Mouse (Mus musculus) hindbrain, postnatal 0 days (tissue): ENCODE data around the gene Stk25. TPM values are rescaled to one million over a fixed set of nuclear protein-coding genes. Genes with fewer than 3 reads are reported as not detected.

Experiments used
- ATAC-seq: fragments of 200-750 bp; cut with Nextera tagmentation; 2 replicates; pipeline ENCODE4 v1.8.0; 2017; ENCODE audit warnings: mild to moderate bottlenecking, moderate TSS enrichment, moderate library complexity
- DNase-seq: peaks from one replicate; pipeline ENCODE4 v3.0.0-alpha.2; 2015; ENCODE audit warnings: low spot score
- H3K27ac ChIP-seq: fragments of 300-500 bp; sonication (generic); 2 replicates; pipeline ENCODE4 v1.5.1; 2014; ENCODE audit warnings: mild to moderate bottlenecking
- H3K27me3 ChIP-seq: fragments of 300-500 bp; sonication (generic); 2 replicates; pipeline ENCODE4 v1.6.1; 2014; ENCODE audit warnings: low read length, mixed read lengths; ENCODE audit not compliant: insufficient read depth
- H3K36me3 ChIP-seq: fragments of 300-500 bp; sonication (generic); 2 replicates; pipeline ENCODE4 v1.6.1; 2014; ENCODE audit warnings: low read length, mixed read lengths; ENCODE audit not compliant: insufficient read depth
- H3K4me1 ChIP-seq: fragments of 300-500 bp; sonication (generic); 2 replicates; pipeline ENCODE4 v1.6.1; 2014; ENCODE audit warnings: antibody characterized with exemption, low read length, mixed read lengths; ENCODE audit not compliant: insufficient read depth
- H3K4me2 ChIP-seq: fragments of 300-500 bp; sonication (generic); 2 replicates; pipeline ENCODE4 v1.6.1; 2014; ENCODE audit warnings: low read depth, mild to moderate bottlenecking, low read length, moderate library complexity, mixed read lengths
- H3K4me3 ChIP-seq: fragments of 300-500 bp; sonication (generic); 2 replicates; pipeline ENCODE4 v1.5.1; 2014; ENCODE audit warnings: low read length
- H3K9ac ChIP-seq: fragments of 300-500 bp; sonication (generic); replicated peaks from 2 replicates; pipeline ENCODE4 v1.6.1; 2014; ENCODE audit warnings: mild to moderate bottlenecking, low read length, moderate library complexity, mixed read lengths
- H3K9me3 ChIP-seq: fragments of 300-500 bp; sonication (generic); 2 replicates; pipeline ENCODE4 v1.6.1; 2016; ENCODE audit warnings: low read length, mixed read lengths
- CTCF ChIP-seq: IDR thresholded peaks from 2 replicates; pipeline ENCODE4 v1.5.1; 2016; ENCODE audit warnings: antibody characterized with exemption, control low read depth, low read depth
- WGBS: fragments of 180-500 bp; shearing (Covaris S2); extraction: QIAGEN DNeasy Blood & Tissue Kit; methylation state at CpG from one replicate; pipeline ENCODE4 v1.1.7; 2014; 5-methylcytosine and 5-hydroxymethylcytosine counted together
- polyA plus RNA-seq: library from polyadenylated mRNA; unstranded; fragments of >200 nt; fragmentation: Nextera tagmentation; extraction: Ambion mirVana; gene quantifications from 2 replicates; pipeline ENCODE4 v1.2.1, GENCODE M21; 2015
- total RNA-seq: library from RNA; depleted of rRNA; stranded (reverse); fragments of >200 nt; gene quantifications from 2 replicates; pipeline ENCODE4 v1.2.3, GENCODE M21; 2014

Gene Stk25
- total and polyA plus RNA-seq, 2 experiments from 2014 or later = 328 to 340 TPM

- H3K9ac ChIP-seq = peak overlapping the region; percentile 97
- peak; percentile 53 for DNase-seq
- peak overlapping the region; percentile 85 for H3K4me2 ChIP-seq
- H3K9me3 ChIP-seq = no peaks in the 10 kb centered on the region
- TF ChIP-seq CTCF = peak; percentile 33
- H3K27ac ChIP-seq = peak overlapping the region; percentile 93
- peaks cover 13% of the 10 kb centered on the region for H3K4me1 ChIP-seq
- under 1% methylated on average over 53 of the region's 58 CpGs for WGBS
- H3K4me3 ChIP-seq = peak overlapping the region; percentile 96
- peak; percentile 50; the same call in 1 of the 2 replicates for ATAC-seq
- no peaks in the 10 kb centered on the region for H3K27me3 ChIP-seq
- no peaks in the 10 kb centered on the region for H3K36me3 ChIP-seq
Observed at GRCm38 (mm10) chr1:93635091-93635579, 23.3 kb downstream of the Stk25 start.

- TF ChIP-seq CTCF = no peak
- peak overlapping the region; percentile 96 for H3K4me3 ChIP-seq
- peak overlapping the region; percentile 97 for H3K9ac ChIP-seq
- no peaks in the 10 kb centered on the region for H3K9me3 ChIP-seq
- no peak for ATAC-seq
- no peaks in the 10 kb centered on the region for H3K27me3 ChIP-seq
- peak; percentile 49 for DNase-seq
- peaks cover 13% of the 10 kb centered on the region for H3K4me1 ChIP-seq
- H3K27ac ChIP-seq = peak overlapping the region; percentile 93
- peak overlapping the region; percentile 85 for H3K4me2 ChIP-seq
- no peaks in the 10 kb centered on the region for H3K36me3 ChIP-seq
- 4% methylated on average over 6 of the region's 6 CpGs for WGBS
Observed at GRCm38 (mm10) chr1:93634481-93634891, 24.0 kb downstream of the Stk25 start.

GRCm38 (mm10) chr1:93632723-93633122 is 25.7 kb downstream of the Stk25 start:
- no peak overlapping the region for H3K9ac ChIP-seq
- WGBS = 88% methylated on average over 3 of the region's 3 CpGs
- peaks cover 13% of the 10 kb centered on the region for H3K4me1 ChIP-seq
- no peak for TF ChIP-seq CTCF
- H3K4me3 ChIP-seq = no peak overlapping the region
- no peak overlapping the region for H3K27ac ChIP-seq
- peaks cover 13% of the 10 kb centered on the region for H3K36me3 ChIP-seq
- H3K27me3 ChIP-seq = no peaks in the 10 kb centered on the region
- ATAC-seq = no peak
- no peaks in the 10 kb centered on the region for H3K9me3 ChIP-seq
- DNase-seq = no peak
- H3K4me2 ChIP-seq = no peak overlapping the region

- Histone ChIP-seq H3K27ac (no peak overlapping the region), H3K27me3 (no peaks in the 10 kb centered on the region), H3K36me3 (peaks cover 31% of the 10 kb centered on the region), H3K9me3 (no peaks in the 10 kb centered on the region), H3K4me2 (no peak overlapping the region), H3K4me3 (no peak overlapping the region), H3K4me1 (peaks cover 9% of the 10 kb centered on the region), H3K9ac (no peak overlapping the region)
- WGBS = 95% methylated on average over 3 of the region's 3 CpGs
- no peak for TF ChIP-seq CTCF
- ATAC-seq = no peak
- DNase-seq = no peak
Observed at GRCm38 (mm10) chr1:93630796-93631195, 27.7 kb downstream of the Stk25 start.

GRCm38 (mm10) chr1:93624502-93624901 is 34.0 kb downstream of the Stk25 start:
- ATAC-seq (no peak), DNase-seq (no peak)
- Histone ChIP-seq H3K36me3 (peaks cover 83% of the 10 kb centered on the region), H3K9me3 (no peaks in the 10 kb centered on the region), H3K27ac (no peak overlapping the region), H3K27me3 (no peaks in the 10 kb centered on the region), H3K4me1 (no peaks in the 10 kb centered on the region), H3K4me3 (no peak overlapping the region), H3K4me2 (no peak overlapping the region), H3K9ac (no peak overlapping the region)
- 100% methylated on average over 1 of the region's 1 CpGs for WGBS
- no peak for TF ChIP-seq CTCF

- Histone ChIP-seq H3K27me3 (no peaks in the 10 kb centered on the region), H3K27ac (no peak overlapping the region), H3K9me3 (no peaks in the 10 kb centered on the region), H3K9ac (no peak overlapping the region), H3K4me3 (no peak overlapping the region), H3K4me2 (no peak overlapping the region), H3K4me1 (no peaks in the 10 kb centered on the region), H3K36me3 (peaks cover 41% of the 10 kb centered on the region)
- no peak for TF ChIP-seq CTCF
- WGBS = 85% methylated on average over 5 of the region's 5 CpGs
- no peak for DNase-seq
- ATAC-seq = no peak; the same call in 1 of the 2 replicates
Observed at GRCm38 (mm10) chr1:93618948-93619347, 39.5 kb downstream of the Stk25 start.

GRCm38 (mm10) chr1:93618059-93618748 is 40.3 kb downstream of the Stk25 start:
- peaks cover 34% of the 10 kb centered on the region for H3K36me3 ChIP-seq
- no peak overlapping the region for H3K4me3 ChIP-seq
- H3K9ac ChIP-seq = no peak overlapping the region
- no peak for TF ChIP-seq CTCF
- H3K27ac ChIP-seq = no peak overlapping the region
- H3K4me1 ChIP-seq = no peaks in the 10 kb centered on the region
- ATAC-seq = no peak
- WGBS = 88% methylated on average over 4 of the region's 4 CpGs
- DNase-seq = no peak
- no peaks in the 10 kb centered on the region for H3K9me3 ChIP-seq
- H3K27me3 ChIP-seq = no peaks in the 10 kb centered on the region
- no peak overlapping the region for H3K4me2 ChIP-seq
